Mouse (Mus musculus) erythroblast, embryonic 14.5 days (primary cell): ENCODE data around the gene Gfod1.

Source experiments
- GATA1 ChIP-seq: IDR thresholded peaks from 2 replicates; pipeline ENCODE4 v1.6.1; 2012; ENCODE audit warnings: low read length, inconsistent platforms, mixed read lengths
- TAL1 ChIP-seq: IDR thresholded peaks from 3 replicates; pipeline ENCODE4 v1.6.1; 2012; ENCODE audit warnings: low read length, inconsistent platforms, mixed read lengths

DNA sequence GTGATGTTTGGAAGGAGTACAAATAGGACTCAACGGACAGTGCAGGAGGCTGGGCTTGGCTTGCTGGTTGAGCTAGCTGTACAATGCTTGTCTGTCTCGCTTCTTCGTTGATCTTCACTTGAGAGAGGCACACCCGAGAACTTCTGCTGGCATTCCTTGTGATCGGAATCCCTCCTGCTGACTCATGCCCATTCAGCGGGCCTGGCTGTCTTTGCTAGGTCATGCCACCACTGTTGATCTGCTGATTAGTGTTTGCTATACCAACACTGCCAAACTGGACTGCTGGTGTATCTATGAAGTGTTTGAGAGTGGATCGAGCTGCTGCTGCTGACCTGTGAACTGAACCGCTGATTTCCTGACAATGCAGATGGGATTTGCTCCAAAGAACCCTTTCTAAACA lies 45.4 kb upstream of the Gfod1 start:
- no peak for TF ChIP-seq TAL1
- TF ChIP-seq GATA1 = no peak
